Mouse (Mus musculus): ENCODE data around the gene L3hypdh. TPM values are rescaled to one million over a fixed set of nuclear protein-coding genes. Genes with fewer than 3 reads are reported as not detected.
A peak's percentile ranks its signal among the peaks of the same experiment; 100 is the strongest.

Gene L3hypdh
- total RNA-seq (2021) = 1 to 10 TPM; 6.8 to 6.9 TPM

DNA sequence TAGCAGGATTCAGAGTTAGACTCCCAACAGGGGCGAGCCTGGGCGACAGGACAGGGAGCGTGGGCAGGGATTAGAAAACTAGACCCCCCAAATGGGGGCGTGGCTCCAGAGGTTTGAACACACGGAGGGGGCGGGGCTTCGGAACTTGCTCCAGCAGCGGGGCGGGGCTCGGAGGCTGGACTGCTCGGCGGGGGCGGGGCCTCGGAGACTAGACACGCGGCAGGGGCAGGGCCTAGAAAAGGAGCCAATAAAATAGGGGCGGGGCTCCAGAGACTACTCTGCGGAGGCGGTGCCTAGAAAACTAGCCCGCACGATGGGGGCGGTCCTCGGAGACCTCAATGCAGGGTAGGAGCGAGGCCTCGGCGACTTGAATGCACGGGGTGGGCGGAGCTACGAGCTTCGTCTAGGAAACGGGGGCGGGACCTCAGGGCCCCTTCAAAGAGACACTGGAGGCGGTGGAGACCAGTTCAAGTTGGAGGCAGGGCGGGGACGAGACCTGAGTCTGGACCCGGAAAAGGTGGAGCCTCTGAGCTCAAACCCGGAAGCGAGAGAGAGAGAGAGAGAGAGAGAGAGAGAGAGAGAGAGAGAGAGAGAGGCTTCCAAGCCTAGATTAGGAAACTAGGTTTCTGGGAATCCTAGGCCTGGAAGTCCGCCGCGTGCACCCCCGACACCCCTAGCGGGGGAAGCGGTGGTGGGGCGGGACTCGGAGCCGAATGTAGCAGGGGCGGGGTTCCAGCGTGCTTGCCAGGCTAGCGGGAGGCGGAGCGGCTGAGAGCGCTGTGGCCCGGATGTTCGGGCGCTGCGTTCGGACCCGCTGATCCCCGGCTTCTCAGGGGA, at the start of gene L3hypdh, which contains the start of gene Jkamp:
L3hypdh (minus strand) TSS at position 111 of the 837 bp plus-strand sequence.
Jkamp (plus strand) TSS at position 261 of the 837 bp plus-strand sequence.
- DNase-seq = peak; percentile 98
- intact Hi-C loops (cut with DNase I) = loop anchor here (2.0 to 10.0 kb wide), 2 partner anchors 15 to 449 kb away; partner anchors contain the start of genes Gpr135 and Pcnx4

- intact Hi-C loops (cut with DNase I) = no loop called here
- DNase-seq = no peak
Observed at GRCm38 (mm10) chr12:72129203-72129602, 44.0 kb upstream of the L3hypdh start.

DNA sequence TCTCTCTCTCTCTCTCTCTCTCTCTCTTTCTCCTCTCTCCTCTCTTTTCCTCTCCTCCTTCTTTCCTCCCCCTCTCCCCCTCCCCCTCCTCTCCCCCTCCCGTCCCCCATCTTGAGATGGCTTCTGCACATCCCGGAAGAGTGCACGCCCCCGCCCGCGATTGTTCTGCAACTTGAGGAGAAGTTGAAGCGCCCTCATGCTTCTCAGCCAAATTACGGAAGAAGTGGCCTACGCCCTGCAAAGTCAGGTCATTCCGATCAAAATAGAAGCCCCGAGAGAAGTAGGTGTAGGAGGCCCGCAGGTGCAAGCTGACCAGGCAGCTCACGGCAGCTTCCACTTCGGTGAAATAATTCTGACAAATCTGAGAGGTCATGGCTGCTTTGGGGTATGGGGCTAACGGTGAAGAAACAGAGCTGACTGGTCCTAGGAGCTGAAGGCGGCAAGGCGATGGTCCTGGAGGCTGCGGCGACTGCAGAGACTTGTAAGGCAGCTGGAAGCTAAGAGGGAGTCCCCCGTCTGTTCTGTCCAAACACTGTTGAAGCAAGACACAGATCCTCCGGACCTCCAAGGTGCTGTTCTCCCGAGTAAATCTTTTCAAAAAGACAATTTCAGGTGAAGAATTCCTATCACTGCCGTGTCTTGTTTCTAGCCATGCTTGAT, 30.6 kb upstream of the L3hypdh start:
- intact Hi-C loops (cut with DNase I) = no loop called here
- no peak for DNase-seq

DNA sequence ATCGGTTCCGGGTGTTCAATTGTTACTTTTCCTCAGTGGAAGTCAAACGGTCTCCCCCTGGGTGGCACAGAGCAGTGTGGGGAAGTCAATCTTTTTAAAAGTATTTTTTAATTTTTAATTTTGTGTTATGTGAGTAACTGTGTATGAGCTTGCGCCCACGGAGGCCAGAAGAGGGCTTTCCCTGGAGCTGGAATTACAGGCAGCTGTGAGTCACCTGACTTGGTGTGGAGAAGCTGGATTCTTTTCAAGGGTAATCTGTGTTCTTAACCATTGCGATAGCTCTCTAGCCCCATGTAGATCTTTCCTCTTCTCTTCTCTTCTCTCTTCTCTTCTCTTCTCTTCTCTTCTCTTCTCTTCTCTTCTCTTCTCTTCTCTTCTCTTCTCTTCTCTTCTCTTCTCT, 29.9 kb upstream of the L3hypdh start:
- intact Hi-C loops (cut with DNase I) = no loop called here
- DNase-seq = peak in 1 of 2 experiments; percentile 6

GRCm38 (mm10) chr12:72104525-72105281, 19.5 kb upstream of the L3hypdh start:
- DNase-seq = peak; percentile 68 to 72
- intact Hi-C loops (cut with DNase I) = loop anchor here (1.0 to 10.0 kb wide), 3 partner anchors 141 to 870 kb away; no protein-coding TSS in a partner anchor

DNA sequence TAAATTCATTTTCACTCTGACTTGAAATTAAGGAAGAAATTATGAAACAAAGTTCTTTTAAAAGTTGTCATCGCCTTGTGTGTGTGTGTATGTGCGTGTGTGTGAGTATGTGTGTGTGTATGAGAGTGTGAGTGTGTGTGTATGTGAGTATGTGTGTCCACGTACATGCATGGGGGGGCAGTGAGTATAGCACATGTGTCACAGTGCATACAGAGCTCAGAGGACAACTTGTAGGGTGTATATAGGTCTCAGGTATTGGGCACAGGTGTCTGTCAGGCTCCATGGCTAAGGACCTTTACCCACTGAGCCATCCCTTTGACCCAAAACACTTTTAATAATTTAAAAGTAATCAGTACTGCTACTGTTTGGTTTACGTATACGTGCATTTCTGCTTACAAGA, 18.8 kb upstream of the L3hypdh start:
- intact Hi-C loops (cut with DNase I) = loop anchor here (1.0 to 10.0 kb wide), 3 partner anchors 141 to 871 kb away; no protein-coding TSS in a partner anchor
- no peak for DNase-seq

- DNase-seq = no peak
- intact Hi-C loops (cut with DNase I) = loop anchor here (10.0 kb wide), 1 partner anchor 872 kb away; no protein-coding TSS in a partner anchor
Observed at GRCm38 (mm10) chr12:72102776-72103175, 17.5 kb upstream of the L3hypdh start.

- DNase-seq = no peak
- intact Hi-C loops (cut with DNase I) = no loop called here
Observed at GRCm38 (mm10) chr12:72096966-72097365, 11.7 kb upstream of the L3hypdh start.

DNA sequence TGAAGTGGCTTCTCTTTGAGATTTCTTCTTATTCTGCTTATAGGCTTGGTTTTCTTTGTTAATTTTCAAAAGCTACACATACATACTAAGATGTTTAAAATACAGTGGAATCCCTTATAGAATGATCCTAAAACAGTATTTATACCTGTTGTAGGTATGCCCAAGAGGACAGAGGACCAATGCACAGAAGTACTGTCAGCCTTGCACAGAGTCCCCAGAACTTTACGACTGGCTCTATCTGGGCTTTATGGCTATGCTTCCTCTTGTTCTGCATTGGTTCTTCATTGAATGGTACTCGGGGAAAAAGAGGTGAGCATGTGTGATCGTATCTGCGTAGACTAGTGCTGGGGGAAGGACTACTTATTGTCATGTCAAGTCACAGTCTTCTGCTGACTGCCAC, 4.6 kb upstream of the L3hypdh start:
- intact Hi-C loops (cut with DNase I) = loop anchor here (10.0 kb wide), 1 partner anchor 445 kb away; the partner anchor contains the start of gene Pcnx4
- DNase-seq = no peak

DNA sequence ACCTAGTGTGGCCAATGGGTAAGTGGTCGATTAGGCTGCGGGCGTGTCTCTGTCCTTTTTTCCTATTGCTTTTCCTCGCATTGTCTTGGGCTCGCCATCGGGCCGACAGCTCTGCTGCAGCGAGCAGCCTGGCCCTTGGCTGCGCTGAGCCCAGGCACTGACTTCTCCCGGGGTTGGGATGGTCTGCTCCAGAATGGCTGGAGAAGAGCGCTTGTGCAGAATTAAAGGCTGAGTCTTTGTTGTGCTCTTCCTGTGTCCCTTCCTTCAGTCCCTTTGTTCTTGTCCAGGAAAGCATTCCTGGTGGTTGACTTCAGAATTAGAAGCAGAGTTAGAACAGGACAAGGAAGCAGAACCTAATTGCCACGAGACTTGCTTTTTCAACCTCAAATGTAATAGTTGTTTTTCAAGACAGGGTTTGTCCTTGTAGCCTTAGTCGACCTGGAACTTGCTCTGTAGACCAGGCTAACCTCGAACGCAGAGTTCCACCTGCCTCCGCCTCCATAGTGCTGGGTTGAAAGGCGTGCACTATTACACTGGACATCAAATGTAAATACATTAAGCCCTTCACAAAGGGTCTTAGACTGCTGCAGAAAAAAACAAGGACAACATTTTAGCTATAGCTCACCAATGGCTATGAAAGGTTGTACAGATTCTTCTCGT, 1.1 kb upstream of the L3hypdh start:
- intact Hi-C loops (cut with DNase I) = loop anchor here (10.0 kb wide), 1 partner anchor 449 kb away; the partner anchor contains the start of gene Pcnx4
- no peak for DNase-seq

DNA sequence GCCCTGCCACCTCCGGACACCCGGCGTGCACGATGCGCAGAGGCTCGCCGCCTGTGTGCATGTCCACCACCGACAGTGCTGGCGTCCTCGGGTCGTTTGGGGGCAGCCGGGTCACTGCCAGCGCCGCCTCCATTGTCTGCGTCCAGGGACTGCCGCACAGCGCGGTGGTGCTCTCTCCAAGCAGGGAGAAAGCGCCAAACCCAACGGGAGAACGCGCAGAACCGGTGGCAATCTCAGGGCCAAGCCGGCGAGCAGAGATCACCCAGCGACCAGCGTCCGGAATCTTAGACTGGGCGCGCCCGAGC, 263 bp downstream of the L3hypdh start:
- intact Hi-C loops (cut with DNase I) = loop anchor here (2.0 to 10.0 kb wide), 2 partner anchors 14 to 450 kb away; partner anchors contain the start of genes Gpr135 and Pcnx4
- DNase-seq = no peak

- no peak for DNase-seq
- intact Hi-C loops (cut with DNase I) = loop anchor here (2.0 to 10.0 kb wide), 2 partner anchors 14 to 450 kb away; partner anchors contain the start of genes Gpr135 and Pcnx4
Observed at GRCm38 (mm10) chr12:72084261-72085023, 797 bp downstream of the L3hypdh start.

- intact Hi-C loops (cut with DNase I) = loop anchor here (10.0 kb wide), 1 partner anchor 452 kb away; the partner anchor contains the start of gene Pcnx4
Observed at GRCm38 (mm10) chr12:72083265-72083664, 2.0 kb downstream of the L3hypdh start.

GRCm38 (mm10) chr12:72082370-72082769, 2.9 kb downstream of the L3hypdh start:
- intact Hi-C loops (cut with DNase I) = loop anchor here (10.0 kb wide), 1 partner anchor 452 kb away; the partner anchor contains the start of gene Pcnx4
- DNase-seq = peak; percentile 11 to 16

More at GRCm38 (mm10) chr12:72083265-72083664, 2.0 kb downstream of the L3hypdh start:
- DNase-seq = no peak

DNA sequence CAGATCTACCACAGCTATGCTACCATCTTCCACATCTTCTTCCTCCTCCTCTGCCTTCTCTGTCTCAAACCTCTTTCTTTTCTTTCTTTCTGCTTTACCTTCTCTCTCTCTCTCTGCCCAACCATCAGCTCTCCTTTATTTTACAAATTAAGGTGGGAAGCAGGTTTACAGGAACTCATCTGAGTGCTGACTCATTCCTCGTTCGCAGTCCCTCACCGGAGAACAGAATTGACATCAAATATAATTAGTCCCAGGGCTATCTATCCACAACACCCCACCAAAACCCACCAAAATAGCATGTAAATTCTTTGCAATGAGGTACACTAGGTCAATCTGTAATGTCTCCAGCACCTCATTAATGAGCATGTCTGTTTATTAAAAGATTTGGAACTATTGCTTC, 3.3 kb downstream of the L3hypdh start:
- DNase-seq = no peak
- intact Hi-C loops (cut with DNase I) = loop anchor here (10.0 kb wide), 1 partner anchor 453 kb away; the partner anchor contains the start of gene Pcnx4

DNA sequence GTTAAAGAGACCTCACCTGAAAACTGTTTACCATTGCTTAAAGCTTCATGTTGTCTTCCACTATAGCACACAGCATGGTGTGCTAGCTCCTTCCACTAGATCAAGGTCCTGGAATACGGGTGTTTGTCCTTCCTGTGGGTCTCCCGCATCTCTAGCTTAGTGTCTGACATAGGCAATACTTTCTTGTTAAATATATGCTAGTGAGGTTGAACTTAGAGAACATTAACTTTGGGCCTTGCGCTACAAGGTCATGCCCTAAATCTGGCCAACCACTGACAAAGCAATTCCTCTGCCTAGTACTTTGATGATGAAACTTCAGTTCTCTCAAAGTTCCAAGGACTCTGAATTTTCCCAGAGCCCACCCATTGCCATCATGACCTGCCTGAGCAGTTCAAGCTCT, 7.0 kb downstream of the L3hypdh start:
- intact Hi-C loops (cut with DNase I) = no loop called here
- DNase-seq = no peak

DNA sequence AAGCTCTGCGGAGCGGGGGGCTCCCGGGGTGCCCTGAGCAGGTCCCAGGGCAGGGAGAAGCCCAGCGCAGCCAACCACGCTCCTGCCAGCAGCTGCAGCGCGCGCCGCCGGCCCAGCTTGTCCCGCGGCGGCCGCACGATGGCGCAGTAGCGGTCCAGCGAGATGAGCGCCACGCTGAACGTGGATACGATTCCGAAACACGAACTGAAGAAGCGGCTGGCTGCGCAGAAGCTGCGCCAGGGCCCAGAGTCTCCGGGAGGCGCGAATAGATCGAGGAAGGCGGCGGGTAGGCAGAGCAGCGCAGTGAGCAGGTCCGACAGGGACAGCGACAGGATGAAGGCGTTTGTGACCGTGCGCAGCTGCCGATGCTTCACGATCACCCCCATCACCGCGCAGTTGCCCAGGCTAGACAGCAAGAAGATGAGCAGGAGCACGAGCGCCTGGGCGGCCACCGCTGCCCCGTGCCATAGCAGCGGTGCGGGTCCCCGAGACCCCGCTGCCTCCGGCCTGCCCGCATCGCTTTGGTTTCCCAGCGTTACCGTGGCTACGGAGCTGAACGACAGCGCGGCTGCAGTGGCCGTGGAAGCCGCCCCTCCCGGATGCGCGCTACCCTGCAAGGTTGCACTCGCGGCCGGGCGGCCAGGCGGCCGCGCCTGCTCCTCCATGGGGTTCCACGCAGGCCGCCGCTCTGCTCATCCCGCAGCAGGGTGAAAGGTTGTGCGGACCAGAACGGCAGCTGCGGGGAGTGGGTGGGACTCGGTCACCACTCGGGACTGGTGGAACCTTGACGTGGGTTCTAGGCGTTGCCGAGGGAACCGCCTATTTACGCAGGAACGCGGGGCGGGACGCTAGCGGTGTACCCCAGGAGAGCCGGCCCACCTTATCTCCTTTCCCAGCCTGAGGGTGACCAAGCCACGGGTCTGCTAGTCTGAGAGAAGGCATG, 14.6 kb downstream of the L3hypdh start, which contains the start of gene Gpr135:
Gpr135 (minus strand) TSS at position 799 of the 943 bp plus-strand sequence.
- peak; percentile 88 to 89 for DNase-seq
- intact Hi-C loops (cut with DNase I) = loop anchor here (2.0 kb wide), 1 partner anchor 14 kb away; the partner anchor contains the start of genes Jkamp and L3hypdh
